Mouse (Mus musculus) embryonic fibroblast, embryonic 13.5 days (primary cell): Measurements from ENCODE around the gene Fancd2.

Experiments used
- CTCF ChIP-seq: IDR thresholded peaks from 2 replicates; pipeline ENCODE4 v1.5.1; 2011; ENCODE audit warnings: mild to moderate bottlenecking, control low read depth, low read length, moderate library complexity, borderline replicate concordance; ENCODE audit not compliant: insufficient read depth
- POLR2A ChIP-seq: IDR thresholded peaks from 2 replicates; pipeline ENCODE4 v1.6.1; 2011; ENCODE audit warnings: low read depth, mild to moderate bottlenecking, control low read depth, low read length, moderate library complexity

GRCm38 (mm10) chr6:113579306-113579705 is 47.8 kb downstream of the Fancd2 start:
- TF ChIP-seq CTCF, result no peak
- no peak for TF ChIP-seq POLR2A
